Mouse (Mus musculus) v-Abl transformed pro-B cells (cell line): ENCODE measurements at regions not wholly inside any gene's neighbourhood (a gene's known extent, or its start where the extent isn't known, plus 50 kb on each side); places are given as distances from the start of the nearest gene placed in this dataset.

Experiments used
- in situ Hi-C, 2 experiments: fragments of 400-800 bp; cut with MboI; formaldehyde crosslinking; loops; one replicate each; pipeline ENCODE4 v1.15.1; 2025; ENCODE audit not compliant: unreplicated experiment in 2 of 2

DNA sequence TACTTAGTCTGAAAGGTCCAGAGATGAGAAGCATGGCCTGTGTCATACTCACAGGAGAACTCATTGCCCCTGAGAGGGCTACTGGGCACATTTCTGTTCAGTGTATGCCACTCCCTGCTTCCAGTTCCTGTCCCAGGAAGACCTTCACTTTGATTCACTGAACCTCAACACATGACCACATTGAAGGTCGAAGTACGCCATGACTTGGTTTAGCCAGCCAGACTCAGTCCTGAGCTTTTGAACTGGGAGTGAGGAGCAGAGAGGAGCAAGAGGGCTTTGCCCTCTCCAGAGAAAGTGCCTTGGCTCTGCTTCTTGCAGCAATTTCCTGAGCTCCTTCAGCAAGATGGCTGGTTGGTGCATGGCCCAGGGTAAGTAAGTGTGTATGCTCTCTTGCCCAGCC is 324.1 kb downstream of the Insc start:
- in situ Hi-C loops, result no loop called here

- in situ Hi-C loops, result no loop called here
These were observed 329.9 kb downstream of the Insc start for GRCm38 (mm10) chr7:115073406-115073805.

DNA sequence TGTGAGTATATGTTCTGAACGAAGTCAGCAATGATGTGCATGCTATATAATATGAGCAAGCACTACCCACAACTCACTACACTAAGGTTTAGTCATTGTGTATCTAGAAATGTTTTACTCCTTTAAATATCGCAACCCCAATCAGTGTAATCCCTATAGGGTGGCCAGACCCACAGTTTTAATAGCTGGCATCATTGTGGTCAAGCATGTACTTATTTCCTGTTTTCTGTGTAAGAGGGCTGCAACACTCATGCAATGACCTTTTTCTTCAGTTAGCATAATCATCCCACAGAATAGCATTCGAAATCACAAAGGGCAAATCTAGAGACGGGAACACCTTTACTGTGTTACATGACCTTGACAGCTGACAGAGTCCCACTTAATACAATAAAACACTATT is 333.3 kb downstream of the Insc start:
- in situ Hi-C loops, result no loop called here

GRCm38 (mm10) chr7:115084711-115085380 is 341.4 kb downstream of the Insc start:
- in situ Hi-C loops, result no loop called here

DNA sequence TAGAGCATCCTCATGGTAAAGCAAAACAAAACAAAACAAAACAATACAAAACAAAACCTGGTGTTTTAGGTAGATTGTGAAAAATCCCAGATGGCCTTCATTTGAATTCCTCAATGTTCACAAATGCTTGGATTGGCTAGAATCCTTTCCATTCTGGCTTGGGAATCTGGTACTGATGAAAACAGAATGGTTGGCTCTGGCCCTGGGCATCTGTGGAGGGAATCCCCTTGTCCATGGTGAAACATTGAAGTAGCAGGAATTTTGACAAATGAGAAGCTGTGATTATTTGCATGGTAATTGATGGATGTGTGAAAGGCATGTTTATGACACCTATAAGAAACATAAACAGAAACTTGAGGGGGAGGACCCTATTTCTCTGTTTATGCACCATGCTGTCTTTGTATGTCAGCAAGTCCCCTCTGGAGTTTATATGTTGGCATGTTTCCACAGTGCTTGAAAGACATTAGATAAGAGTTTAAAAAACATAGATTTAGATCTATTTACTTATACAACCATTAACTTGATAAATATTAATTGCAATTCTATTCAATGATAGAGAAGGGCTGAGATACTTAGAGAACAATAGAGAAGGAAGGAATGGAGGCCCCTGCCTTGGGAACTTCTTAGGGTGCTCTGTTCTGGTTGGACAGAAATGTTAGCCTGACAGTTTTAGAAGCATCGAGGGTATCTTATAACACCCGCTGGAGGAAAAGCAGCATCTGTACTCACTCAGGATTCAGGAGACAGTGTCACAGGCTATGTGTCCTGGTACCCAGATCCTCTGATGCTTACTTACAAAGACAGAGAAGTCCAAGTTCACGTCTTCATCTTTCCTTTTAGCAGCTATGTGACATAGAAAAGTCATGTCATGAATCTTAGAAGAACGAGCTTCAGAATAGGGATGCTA is 343.3 kb downstream of the Insc start:
- in situ Hi-C loops, result no loop called here

- in situ Hi-C loops, result no loop called here
These were observed 349.1 kb downstream of the Insc start for GRCm38 (mm10) chr7:115092481-115093050.

- in situ Hi-C loops, result no loop called here
These were observed 362.5 kb downstream of the Insc start for GRCm38 (mm10) chr7:115106041-115106440.

DNA sequence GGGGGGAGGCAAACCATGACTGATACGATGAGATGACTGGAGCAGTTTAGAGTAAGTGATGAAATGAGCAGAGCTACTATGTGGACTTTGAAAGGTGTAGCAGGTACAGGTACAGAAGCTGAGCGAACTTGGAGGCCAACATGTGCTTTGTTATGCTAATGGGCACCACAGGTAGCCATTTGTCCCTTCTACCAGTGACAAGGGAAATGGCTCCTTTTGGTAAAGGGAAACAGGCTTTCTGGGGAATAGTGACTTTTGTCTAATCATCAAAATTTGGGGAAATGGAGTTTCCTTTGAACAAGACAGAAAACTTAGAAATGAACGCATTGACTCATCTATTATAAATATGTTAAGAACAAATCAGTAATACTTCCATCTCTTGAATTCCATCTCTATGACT is 368.8 kb downstream of the Insc start:
- in situ Hi-C loops, result no loop called here

- in situ Hi-C loops, result no loop called here
These were observed 379.8 kb downstream of the Insc start for GRCm38 (mm10) chr7:115123283-115123682.

DNA sequence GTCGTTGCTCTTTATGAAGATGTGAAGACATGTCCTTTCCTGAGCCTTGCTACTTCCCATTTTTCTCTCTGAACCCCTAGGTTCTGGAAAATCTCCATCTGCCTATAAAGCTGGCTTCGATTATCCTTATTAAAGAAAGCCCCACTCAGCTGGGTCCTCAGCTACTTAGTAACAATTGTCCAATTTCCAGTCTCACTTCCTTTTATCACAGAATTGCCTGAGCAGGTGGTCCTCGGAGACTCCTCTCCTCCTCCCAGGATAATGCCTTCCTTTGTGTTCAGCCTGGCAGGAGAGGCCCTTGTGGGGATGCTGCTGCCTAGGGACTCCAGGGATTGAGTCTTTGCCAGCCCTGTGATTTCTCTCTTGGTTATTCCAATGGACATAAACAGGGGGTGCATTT is 385.5 kb downstream of the Insc start:
- in situ Hi-C loops, result no loop called here

- in situ Hi-C loops, result no loop called here
These were observed 387.9 kb downstream of the Insc start for GRCm38 (mm10) chr7:115131259-115131969.

GRCm38 (mm10) chr7:115131970-115132551 is 388.6 kb downstream of the Insc start:
- in situ Hi-C loops, result no loop called here

GRCm38 (mm10) chr7:115132595-115132994 is 389.1 kb downstream of the Insc start:
- in situ Hi-C loops, result no loop called here

DNA sequence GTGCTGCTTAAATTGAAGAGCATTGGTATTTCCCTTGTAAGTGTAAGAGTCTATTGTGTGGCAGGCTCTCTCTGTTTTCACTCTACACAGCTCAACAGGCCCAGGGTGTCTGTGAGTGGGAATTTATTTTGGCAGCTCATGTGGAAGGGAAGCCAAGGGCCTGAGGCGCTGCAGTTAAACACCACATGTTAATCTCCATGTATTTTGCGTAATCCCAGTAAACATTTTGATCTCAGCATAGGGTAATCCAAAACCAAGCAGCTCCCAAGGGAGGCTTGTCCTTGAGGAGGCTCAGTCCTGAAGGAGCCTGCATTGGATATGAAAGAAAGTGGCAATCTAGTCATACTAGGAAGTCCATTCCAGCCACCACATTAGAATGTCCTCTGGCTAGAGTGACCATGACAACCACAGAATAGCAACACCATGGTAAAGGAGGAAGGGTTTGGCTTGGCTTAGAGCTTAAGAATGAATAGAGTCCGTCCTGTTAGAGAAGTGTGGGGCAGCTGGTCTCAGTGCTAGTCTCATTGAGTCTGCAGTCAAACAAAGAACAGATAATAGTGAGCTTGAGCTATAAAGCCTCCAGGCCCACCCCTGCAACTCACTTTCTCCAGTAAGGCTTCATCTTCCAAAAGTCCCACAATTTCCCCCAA is 391.6 kb downstream of the Insc start:
- in situ Hi-C loops, result no loop called here

GRCm38 (mm10) chr7:115140286-115140685 is 396.8 kb downstream of the Insc start:
- in situ Hi-C loops, result no loop called here

DNA sequence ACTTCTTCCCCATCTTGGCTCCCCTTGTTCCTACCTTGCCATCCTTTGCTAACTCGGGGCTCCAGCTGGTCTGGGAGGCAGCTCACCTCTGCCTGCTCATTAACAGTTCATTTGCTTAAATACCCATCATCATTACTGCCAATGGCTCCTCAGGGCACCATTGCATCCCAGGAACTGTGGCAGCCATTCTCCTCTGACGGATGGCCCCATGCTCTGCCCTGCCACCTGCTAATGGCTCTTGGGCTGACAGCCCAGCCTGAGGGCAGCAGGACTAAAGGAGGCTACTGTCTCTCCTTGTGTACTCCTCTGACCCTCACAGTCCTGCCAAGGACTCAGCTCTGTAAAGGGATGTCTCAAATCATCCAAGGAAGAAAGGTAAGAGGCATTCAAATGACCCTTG is 398.7 kb downstream of the Insc start:
- in situ Hi-C loops, result no loop called here

DNA sequence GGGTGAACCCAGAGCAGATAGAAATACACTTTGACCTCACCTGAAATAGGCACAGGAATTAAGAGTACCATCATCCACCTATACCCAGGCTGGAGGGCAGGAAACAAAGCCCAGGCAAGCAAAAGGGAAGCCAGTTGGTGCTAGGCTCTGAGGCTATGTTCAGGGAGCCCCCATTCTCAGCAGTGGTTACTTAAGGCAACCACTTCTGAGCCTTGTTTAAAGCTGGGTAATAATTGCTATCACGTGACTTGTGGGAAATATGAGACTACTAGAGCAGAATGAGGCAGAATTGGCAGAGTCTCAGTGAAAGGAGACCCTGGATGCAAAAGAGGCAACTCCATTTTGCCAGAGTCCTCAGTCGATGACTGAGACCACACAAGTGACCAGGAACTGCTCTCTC is 401.5 kb downstream of the Insc start:
- in situ Hi-C loops, result no loop called here

DNA sequence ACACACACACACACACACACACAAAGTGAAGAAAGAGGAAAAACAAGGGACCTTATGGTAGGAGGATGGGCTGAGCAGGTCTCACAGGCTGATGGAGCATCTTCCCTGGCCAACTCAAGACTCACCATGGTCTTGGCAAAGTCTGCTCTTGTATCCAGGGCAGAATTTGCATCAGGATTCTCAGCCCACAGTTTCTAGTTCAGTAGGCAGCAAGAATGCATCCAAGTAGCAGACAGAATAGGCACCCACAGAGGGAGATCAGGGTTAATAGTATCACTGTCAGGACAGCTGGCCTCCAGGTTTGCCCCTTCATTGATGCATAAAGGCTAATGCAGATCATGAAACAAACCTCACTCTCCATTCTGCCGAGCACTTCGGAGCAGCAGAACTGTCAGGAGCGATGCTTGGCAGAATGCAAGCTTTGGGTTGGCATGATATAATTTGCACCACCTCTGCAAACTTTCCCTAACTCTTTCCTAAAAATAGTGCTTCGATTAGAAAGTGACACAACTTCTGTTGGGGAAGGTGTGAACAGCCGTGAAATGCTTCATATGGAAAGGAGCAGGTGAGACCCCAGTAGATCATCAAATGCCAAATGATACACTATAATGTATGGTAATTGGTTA is 404.0 kb downstream of the Insc start:
- in situ Hi-C loops, result no loop called here

GRCm38 (mm10) chr7:115153291-115153690 is 409.8 kb downstream of the Insc start:
- in situ Hi-C loops, result no loop called here
